Mouse (Mus musculus): Measurements from ENCODE around the gene Pnrc2.

- TF ChIP-seq CTCF (IDR thresholded peaks at IDR 0.05; ENCODE audit: control insufficient read depth, insufficient read depth, low read length) (no peak), POLR2A (IDR thresholded peaks at IDR 0.05; ENCODE audit: borderline replicate concordance, control insufficient read depth, low read depth, low read length) (no peak)
These were observed 29.2 kb downstream of the Pnrc2 start for GRCm38 (mm10) chr4:135844400-135844799.
